ENCODE assay signal across 21 mouse cellular contexts in the genomic region with DNA sequence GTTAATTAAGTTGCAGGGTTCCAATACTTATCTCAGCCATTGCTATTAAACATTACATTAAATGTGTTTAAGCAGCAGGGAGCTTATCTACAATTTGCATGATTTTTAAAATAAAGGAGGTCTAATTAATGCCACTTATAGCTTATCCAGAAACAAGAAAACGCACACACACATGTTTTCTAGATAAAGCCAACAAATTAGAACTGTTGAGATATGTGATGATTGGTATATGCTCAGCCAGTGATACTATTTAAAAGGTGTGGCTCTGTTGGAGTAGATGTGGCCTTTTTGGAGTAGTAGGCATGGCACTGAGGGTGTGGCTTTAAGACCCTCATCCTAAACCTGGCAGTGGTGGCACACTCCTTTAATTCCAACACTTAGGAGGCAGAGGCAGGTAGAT.
"Had no signal": no experiment of that assay in that cellular context is flagged by ENCODE, and none has a peak within 500 bp of the region (broad histone marks: within the 10 kb centered on the region; RNA-seq: fewer than 3 reads in every experiment).

No protein-coding gene starts in this region.

- ATAC-seq: lung, postnatal 0 days; midbrain, embryonic 16.5 days had no signal

- H3K27me3 ChIP-seq: liver, embryonic 15.5 days; lung, embryonic 15.5 days; neural tube, embryonic 13.5 days; neural tube, embryonic 15.5 days had no signal

- DNase-seq: lung, adult 2 months; lung, postnatal 14 days; lung, postnatal 36 days; midbrain, embryonic 14.5 days; retina, postnatal 1 day; right cerebral cortex, adult 18-20 months; right cerebral cortex, postnatal 25 days; right cerebral cortex, postnatal 4 days; spleen, adult 18-20 months; thymus, adult 18-20 months; thymus, postnatal 14 days; thymus, postnatal 36 days had no signal

- H3K4me3 ChIP-seq: liver, embryonic 15.5 days; lung, embryonic 15.5 days; myocyte; neural tube, embryonic 13.5 days; neural tube, embryonic 15.5 days had no signal

- H3K27ac ChIP-seq: liver, embryonic 15.5 days; lung, embryonic 15.5 days; macrophage; neural tube, embryonic 13.5 days; neural tube, embryonic 15.5 days had no signal

- H3K4me1 ChIP-seq: liver, embryonic 15.5 days; lung, embryonic 15.5 days; neural tube, embryonic 13.5 days; neural tube, embryonic 15.5 days had no signal

- H3K9me3 ChIP-seq: liver, embryonic 15.5 days; lung, embryonic 15.5 days; neural tube, embryonic 13.5 days; neural tube, embryonic 15.5 days had no signal

- H3K36me3 ChIP-seq: liver, embryonic 15.5 days; lung, embryonic 15.5 days; neural tube, embryonic 13.5 days; neural tube, embryonic 15.5 days had no signal

- H3K9ac ChIP-seq: liver, embryonic 15.5 days; lung, embryonic 15.5 days; neural tube, embryonic 13.5 days; neural tube, embryonic 15.5 days had no signal

- H3K4me2 ChIP-seq: liver, embryonic 15.5 days; lung, embryonic 15.5 days; midbrain, embryonic 11.5 days; neural tube, embryonic 13.5 days; neural tube, embryonic 15.5 days had no signal
